Mouse (Mus musculus): ENCODE data around the gene Tet3.

Gene Tet3

GRCm38 (mm10) chr6:83478628-83479027 lies 19.7 kb upstream of the Tet3 start:
- DNase-seq (ENCODE audit: low read depth, low spot score): no peak

GRCm38 (mm10) chr6:83478217-83478616 lies 19.3 kb upstream of the Tet3 start:
- no peak for DNase-seq (ENCODE audit: low read depth, low spot score)

GRCm38 (mm10) chr6:83475431-83475830 lies 16.5 kb upstream of the Tet3 start:
- no peak for DNase-seq (ENCODE audit: low read depth, low spot score)

GRCm38 (mm10) chr6:83473240-83473639 lies 14.4 kb upstream of the Tet3 start:
- no peak for DNase-seq (ENCODE audit: low read depth, low spot score)

- DNase-seq (ENCODE audit: low read depth, low spot score): no peak
Measured at GRCm38 (mm10) chr6:83471739-83472138, 12.9 kb upstream of the Tet3 start.

- no peak for DNase-seq (ENCODE audit: low read depth, low spot score)
Measured at GRCm38 (mm10) chr6:83464011-83464410, 5.1 kb upstream of the Tet3 start.

GRCm38 (mm10) chr6:83456984-83457810 lies 1.7 kb downstream of the Tet3 start:
- no peak for DNase-seq (ENCODE audit: low read depth, low spot score)

GRCm38 (mm10) chr6:83456131-83456983 lies 2.5 kb downstream of the Tet3 start:
- no peak for DNase-seq (ENCODE audit: low read depth, low spot score)

- DNase-seq (ENCODE audit: low read depth, low spot score): no peak
Measured at GRCm38 (mm10) chr6:83455328-83456130, 3.4 kb downstream of the Tet3 start.

- DNase-seq (ENCODE audit: low read depth, low spot score): no peak
Measured at GRCm38 (mm10) chr6:83453706-83454105, 5.2 kb downstream of the Tet3 start.

GRCm38 (mm10) chr6:83450451-83451303 lies 8.2 kb downstream of the Tet3 start:
- DNase-seq (ENCODE audit: low read depth, low spot score): no peak

GRCm38 (mm10) chr6:83449440-83449839 lies 9.4 kb downstream of the Tet3 start:
- no peak for DNase-seq (ENCODE audit: low read depth, low spot score)

- DNase-seq (ENCODE audit: low read depth, low spot score): no peak
Measured at GRCm38 (mm10) chr6:83448911-83449310, 10.0 kb downstream of the Tet3 start.

- DNase-seq (ENCODE audit: low read depth, low spot score): no peak
Measured at GRCm38 (mm10) chr6:83447031-83447430, 11.9 kb downstream of the Tet3 start.

- no peak for DNase-seq (ENCODE audit: low read depth, low spot score)
Measured at GRCm38 (mm10) chr6:83445796-83446195, 13.1 kb downstream of the Tet3 start.

- DNase-seq (ENCODE audit: low read depth, low spot score): no peak
Measured at GRCm38 (mm10) chr6:83443441-83444340, 15.2 kb downstream of the Tet3 start.

GRCm38 (mm10) chr6:83442639-83443038 lies 16.2 kb downstream of the Tet3 start:
- DNase-seq (ENCODE audit: low read depth, low spot score): no peak

- DNase-seq (ENCODE audit: low read depth, low spot score): peak; percentile 80
Measured at GRCm38 (mm10) chr6:83441259-83442061, 17.4 kb downstream of the Tet3 start.

Measured in telencephalon, adult 2 months (tissue).